Mouse (Mus musculus): ENCODE measurements around the gene Rab39. TPM values are rescaled to one million over a fixed set of nuclear protein-coding genes. Genes with fewer than 3 reads are reported as not detected.

Rab39 gene
- polyA plus RNA-seq (2015; fragmentation: Nextera tagmentation; extraction: Ambion mirVana): 1.0 and 1.1 TPM in 2 replicates

DNA sequence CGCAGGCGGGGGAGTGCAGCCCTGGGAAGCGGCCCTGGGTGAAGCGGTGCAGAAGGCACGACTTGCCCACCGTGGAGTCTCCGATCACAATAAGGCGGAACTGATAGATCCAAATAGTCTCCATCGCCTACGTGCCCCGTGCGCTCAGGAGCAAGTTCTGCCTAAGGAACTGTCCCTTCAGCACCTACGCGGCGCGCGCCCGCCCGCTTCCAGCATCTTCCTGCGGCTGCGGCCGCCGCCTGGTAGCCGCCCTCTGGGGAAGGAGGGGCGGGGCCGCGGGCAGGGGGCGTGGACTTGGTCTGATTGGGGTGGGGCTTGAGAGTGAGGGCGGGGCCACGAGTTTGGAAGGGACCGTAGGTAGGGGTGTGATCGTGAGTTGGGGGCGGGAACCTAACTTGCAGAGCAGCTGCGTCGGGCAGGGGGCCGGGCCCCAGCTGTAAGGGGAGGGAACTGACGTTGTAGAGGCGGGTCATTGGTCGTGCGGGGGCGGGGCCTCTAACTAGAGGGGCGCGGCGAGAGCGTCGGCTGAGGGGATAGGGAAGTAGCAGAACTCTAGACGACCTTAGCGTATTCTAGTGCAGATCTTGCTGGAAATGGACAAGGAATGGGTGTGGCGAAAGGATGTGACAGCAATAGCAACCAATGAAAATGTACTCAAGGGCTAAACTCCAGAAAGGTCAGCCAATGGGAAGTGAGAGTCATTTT, at the start of gene Rab39:
Gene Rab39, minus strand, starts transcription at position 241 of the 705 bp plus-strand sequence.

GRCm38 (mm10) chr9:53669680-53670219, 36.3 kb downstream of the Rab39 start, which contains the start of gene Cul5:
Cul5 (minus strand) TSS chr9:53670014.

Other genes starting within 250 kb of the Rab39 start
- 7.4 and 8.1 TPM in 2 replicates for gene Atm, start 169.5 kb downstream of the Rab39 start, polyA plus RNA-seq (2015; fragmentation: Nextera tagmentation; extraction: Ambion mirVana)
- 8.1 and 9.0 TPM in 2 replicates for gene Npat, start 169.2 kb downstream of the Rab39 start, polyA plus RNA-seq (2015; fragmentation: Nextera tagmentation; extraction: Ambion mirVana)
- gene Acat1, start 95.8 kb downstream of the Rab39 start, polyA plus RNA-seq (2015; fragmentation: Nextera tagmentation; extraction: Ambion mirVana): 50.8 and 56.1 TPM in 2 replicates
- gene Cul5, start 36.2 kb downstream of the Rab39 start, polyA plus RNA-seq (2015; fragmentation: Nextera tagmentation; extraction: Ambion mirVana): 16.7 and 16.9 TPM in 2 replicates
- 1.2 and 1.4 TPM in 2 replicates for gene Slc35f2, start 65.3 kb upstream of the Rab39 start, polyA plus RNA-seq (2015; fragmentation: Nextera tagmentation; extraction: Ambion mirVana)
- 0.32 TPM in 2 replicates for gene Sln, start 143.9 kb upstream of the Rab39 start, polyA plus RNA-seq (2015; fragmentation: Nextera tagmentation; extraction: Ambion mirVana)